Mouse (Mus musculus) heart, embryonic 10.5 days (tissue): ENCODE data around the gene Scn10a. TPM values are rescaled to one million over a fixed set of nuclear protein-coding genes. Genes with fewer than 3 reads are reported as not detected.

Experiments used
- DNase-seq: peaks from one replicate; pipeline ENCODE4 v3.0.0-alpha.2; 2017; ENCODE audit warnings: low spot score
- H3K27ac ChIP-seq: fragments of 300-500 bp; sonication (generic); 2 replicates; pipeline ENCODE4 v1.5.1; 2016; ENCODE audit warnings: mild to moderate bottlenecking
- H3K27me3 ChIP-seq: fragments of 300-500 bp; sonication (generic); 2 replicates; pipeline ENCODE4 v1.6.1; 2016; ENCODE audit warnings: mild to moderate bottlenecking; ENCODE audit not compliant: poor library complexity, insufficient read depth, severe bottlenecking
- H3K36me3 ChIP-seq: fragments of 300-500 bp; sonication (generic); 2 replicates; pipeline ENCODE4 v1.6.1; 2016; ENCODE audit warnings: mild to moderate bottlenecking, moderate library complexity
- H3K4me1 ChIP-seq: fragments of 300-500 bp; sonication (generic); 2 replicates; pipeline ENCODE4 v1.6.1; 2016; ENCODE audit warnings: mild to moderate bottlenecking
- H3K4me3 ChIP-seq: fragments of 300-500 bp; sonication (generic); 2 replicates; pipeline ENCODE4 v1.5.1; 2016; ENCODE audit warnings: mild to moderate bottlenecking, moderate library complexity
- H3K9me3 ChIP-seq: fragments of 300-500 bp; sonication (generic); 2 replicates; pipeline ENCODE4 v1.6.1; 2016; ENCODE audit warnings: mild to moderate bottlenecking, moderate library complexity
- WGBS: fragments of 180-500 bp; shearing (Covaris S2); methylation state at CpG from one replicate; pipeline ENCODE4 v1.1.7; 2016; 5-methylcytosine and 5-hydroxymethylcytosine counted together
- polyA plus RNA-seq: library from polyadenylated mRNA; unstranded; fragments of >200 nt; fragmentation: Nextera tagmentation; extraction: Ambion mirVana; gene quantifications from 2 replicates; pipeline ENCODE4 v1.2.1, GENCODE M21; 2016

Scn10a gene
- polyA plus RNA-seq, 1 experiment from 2014 or later, result 0.63 TPM

- 0 out of 2 replicates have a peak, but pooled peaks cover 3% of the 10 kb centered on the region for H3K27me3 ChIP-seq
- no peaks in the 10 kb centered on the region for H3K9me3 ChIP-seq
- no peak overlapping the region for H3K4me3 ChIP-seq
- peaks cover 6% of the 10 kb centered on the region; the same call in 1 of the 2 replicates for H3K4me1 ChIP-seq
- H3K36me3 ChIP-seq, result no peaks in the 10 kb centered on the region
- WGBS, result 63% methylated on average over 7 of the region's 7 CpGs
- no peak overlapping the region for H3K27ac ChIP-seq
- DNase-seq, result no peak
These were observed 27.6 kb downstream of the Scn10a start for GRCm38 (mm10) chr9:119691505-119691904.

- Histone ChIP-seq H3K36me3 (no peaks in the 10 kb centered on the region), H3K27me3 (0 out of 2 replicates have a peak, but pooled peaks cover 3% of the 10 kb centered on the region), H3K27ac (no peak overlapping the region), H3K4me1 (peaks cover 6% of the 10 kb centered on the region; the same call in 1 of the 2 replicates), H3K4me3 (no peak overlapping the region), H3K9me3 (peaks cover under 1% of the 10 kb centered on the region; the same call in 1 of the 2 replicates)
- no peak for DNase-seq
- 67% methylated on average over 8 of the region's 8 CpGs for WGBS
These were observed 28.1 kb downstream of the Scn10a start for GRCm38 (mm10) chr9:119691001-119691400.

GRCm38 (mm10) chr9:119687893-119688292 is 31.2 kb downstream of the Scn10a start:
- no peak for DNase-seq
- Histone ChIP-seq H3K36me3 (no peaks in the 10 kb centered on the region), H3K4me3 (no peak overlapping the region), H3K9me3 (peaks cover 4% of the 10 kb centered on the region; the same call in 1 of the 2 replicates), H3K27ac (no peak overlapping the region), H3K4me1 (peaks cover 6% of the 10 kb centered on the region; the same call in 1 of the 2 replicates), H3K27me3 (no peaks in the 10 kb centered on the region)
- 72% methylated on average over 8 of the region's 8 CpGs for WGBS

GRCm38 (mm10) chr9:119686187-119686586 is 32.9 kb downstream of the Scn10a start:
- Histone ChIP-seq H3K9me3 (peaks cover 4% of the 10 kb centered on the region; the same call in 1 of the 2 replicates), H3K4me1 (0 out of 2 replicates have a peak, but pooled peaks cover under 1% of the 10 kb centered on the region), H3K4me3 (no peak overlapping the region), H3K27me3 (no peaks in the 10 kb centered on the region), H3K27ac (no peak overlapping the region), H3K36me3 (no peaks in the 10 kb centered on the region)
- WGBS, result 93% methylated on average over 8 of the region's 8 CpGs
- DNase-seq, result no peak

- H3K9me3 ChIP-seq, result peaks cover 2% of the 10 kb centered on the region; the same call in 1 of the 2 replicates
- no peaks in the 10 kb centered on the region for H3K4me1 ChIP-seq
- WGBS, result 68% methylated on average over 3 of the region's 3 CpGs
- no peak overlapping the region for H3K27ac ChIP-seq
- no peaks in the 10 kb centered on the region for H3K36me3 ChIP-seq
- DNase-seq, result no peak
- H3K4me3 ChIP-seq, result no peak overlapping the region
- H3K27me3 ChIP-seq, result no peaks in the 10 kb centered on the region
These were observed 38.2 kb downstream of the Scn10a start for GRCm38 (mm10) chr9:119680896-119681295.

- WGBS, result 47% methylated on average over 1 of the region's 1 CpGs
- Histone ChIP-seq H3K27ac (no peak overlapping the region), H3K9me3 (no peaks in the 10 kb centered on the region), H3K36me3 (no peaks in the 10 kb centered on the region), H3K4me3 (no peak overlapping the region), H3K27me3 (0 out of 2 replicates have a peak, but pooled peaks cover 4% of the 10 kb centered on the region), H3K4me1 (no peaks in the 10 kb centered on the region)
- no peak for DNase-seq
These were observed 55.0 kb downstream of the Scn10a start for GRCm38 (mm10) chr9:119664109-119664508.

- Histone ChIP-seq H3K27me3 (0 out of 2 replicates have a peak, but pooled peaks cover 2% of the 10 kb centered on the region), H3K9me3 (no peaks in the 10 kb centered on the region), H3K36me3 (no peaks in the 10 kb centered on the region), H3K4me3 (no peak overlapping the region), H3K4me1 (peaks cover 16% of the 10 kb centered on the region), H3K27ac (no peak overlapping the region)
- 27% methylated on average over 6 of the region's 6 CpGs for WGBS
- DNase-seq, result no peak
These were observed 63.0 kb downstream of the Scn10a start for GRCm38 (mm10) chr9:119656111-119656510.

GRCm38 (mm10) chr9:119653758-119654157 is 65.4 kb downstream of the Scn10a start:
- Histone ChIP-seq H3K4me3 (no peak overlapping the region), H3K4me1 (peaks cover 16% of the 10 kb centered on the region), H3K36me3 (no peaks in the 10 kb centered on the region), H3K9me3 (no peaks in the 10 kb centered on the region), H3K27me3 (no peaks in the 10 kb centered on the region), H3K27ac (no peak overlapping the region)
- no peak for DNase-seq
- WGBS, result 56% methylated on average over 5 of the region's 5 CpGs

GRCm38 (mm10) chr9:119646942-119647547 is 72.1 kb downstream of the Scn10a start:
- 0 out of 2 replicates have a peak, but pooled peaks cover 5% of the 10 kb centered on the region for H3K27me3 ChIP-seq
- H3K4me1 ChIP-seq, result peaks cover 13% of the 10 kb centered on the region; the same call in 1 of the 2 replicates
- H3K36me3 ChIP-seq, result no peaks in the 10 kb centered on the region
- H3K4me3 ChIP-seq, result no peak overlapping the region
- whole genome bisulfite sequencing, result 60% methylated on average over 8 of the region's 8 CpGs
- DNase-seq, result no peak
- H3K9me3 ChIP-seq, result no peaks in the 10 kb centered on the region
- H3K27ac ChIP-seq, result no peak overlapping the region

GRCm38 (mm10) chr9:119641985-119642384 is 77.1 kb downstream of the Scn10a start:
- DNase-seq, result no peak
- WGBS, result 79% methylated on average over 6 of the region's 6 CpGs
- Histone ChIP-seq H3K9me3 (no peaks in the 10 kb centered on the region), H3K27me3 (no peaks in the 10 kb centered on the region), H3K4me3 (no peak overlapping the region), H3K4me1 (peaks cover 13% of the 10 kb centered on the region; the same call in 1 of the 2 replicates), H3K27ac (no peak overlapping the region), H3K36me3 (no peaks in the 10 kb centered on the region)

- Histone ChIP-seq H3K9me3 (no peaks in the 10 kb centered on the region), H3K36me3 (no peaks in the 10 kb centered on the region), H3K27me3 (peaks cover 17% of the 10 kb centered on the region; the same call in 1 of the 2 replicates), H3K4me1 (peaks cover 48% of the 10 kb centered on the region), H3K27ac (peak overlapping the region; percentile 80), H3K4me3 (no peak overlapping the region)
- DNase-seq, result no peak
- WGBS, result 30% methylated on average over 11 of the region's 11 CpGs
These were observed 84.8 kb downstream of the Scn10a start for GRCm38 (mm10) chr9:119634216-119634843.

- H3K36me3 ChIP-seq, result no peaks in the 10 kb centered on the region
- H3K27me3 ChIP-seq, result peaks cover 25% of the 10 kb centered on the region; the same call in 1 of the 2 replicates
- peak overlapping the region; percentile 80 for H3K27ac ChIP-seq
- no peak overlapping the region for H3K4me3 ChIP-seq
- DNase-seq, result no peak
- 85% methylated on average over 5 of the region's 5 CpGs for WGBS
- H3K4me1 ChIP-seq, result peaks cover 52% of the 10 kb centered on the region
- H3K9me3 ChIP-seq, result no peaks in the 10 kb centered on the region
These were observed 85.6 kb downstream of the Scn10a start for GRCm38 (mm10) chr9:119633475-119633874.

GRCm38 (mm10) chr9:119632801-119633200 is 86.3 kb downstream of the Scn10a start:
- peak overlapping the region; percentile 80 for H3K27ac ChIP-seq
- H3K36me3 ChIP-seq, result no peaks in the 10 kb centered on the region
- 33% methylated on average over 12 of the region's 12 CpGs for WGBS
- no peak for DNase-seq
- peaks cover 52% of the 10 kb centered on the region for H3K4me1 ChIP-seq
- no peaks in the 10 kb centered on the region for H3K9me3 ChIP-seq
- H3K4me3 ChIP-seq, result peak overlapping the region; percentile 23
- H3K27me3 ChIP-seq, result peaks cover 26% of the 10 kb centered on the region; the same call in 1 of the 2 replicates
